Mouse (Mus musculus): ENCODE measurements around the gene Nkg7.

DNA sequence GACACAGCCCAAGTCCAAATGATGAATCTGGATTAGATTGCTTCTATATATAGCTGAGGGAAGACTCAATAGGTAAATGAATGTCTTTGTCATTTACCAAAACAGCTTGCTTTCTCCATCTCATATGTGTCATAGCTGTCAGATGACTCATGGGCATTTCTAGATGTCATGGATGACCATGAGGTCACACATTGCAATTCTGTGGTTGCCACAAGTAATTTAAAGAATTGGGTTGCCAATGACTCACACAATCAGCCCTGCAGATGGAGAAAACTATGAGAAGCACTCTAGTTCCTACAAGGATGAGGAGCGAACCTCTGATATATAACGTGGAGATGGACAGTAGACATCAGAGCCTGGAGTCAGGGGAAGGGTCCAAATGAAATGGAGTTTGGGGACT, 37.4 kb upstream of the Nkg7 start:
- TF ChIP-seq CTCF (IDR thresholded peaks at IDR 0.05; ENCODE audit: low read depth, low read length) (no peak), POLR2A (IDR thresholded peaks at IDR 0.05; ENCODE audit: extremely low read depth, insufficient read depth, low read length) (no peak)
